Mouse (Mus musculus) cortical plate, adult 2 months (tissue): ENCODE measurements around the gene Tbccd1.

Experiments used
- CTCF ChIP-seq: fragments of 200-500 bp; IDR thresholded peaks from 2 replicates; pipeline ENCODE4 v1.5.1; 2011; ENCODE audit warnings: mild to moderate bottlenecking, control low read depth, low read length; ENCODE audit not compliant: insufficient read depth; ENCODE audit errors: extremely low read depth
- POLR2A ChIP-seq: fragments of 200-500 bp; IDR thresholded peaks from 2 replicates; pipeline ENCODE4 v1.6.1; 2011; ENCODE audit warnings: mild to moderate bottlenecking, low read length, control low read depth; ENCODE audit not compliant: insufficient read depth; ENCODE audit errors: extremely low read depth

DNA sequence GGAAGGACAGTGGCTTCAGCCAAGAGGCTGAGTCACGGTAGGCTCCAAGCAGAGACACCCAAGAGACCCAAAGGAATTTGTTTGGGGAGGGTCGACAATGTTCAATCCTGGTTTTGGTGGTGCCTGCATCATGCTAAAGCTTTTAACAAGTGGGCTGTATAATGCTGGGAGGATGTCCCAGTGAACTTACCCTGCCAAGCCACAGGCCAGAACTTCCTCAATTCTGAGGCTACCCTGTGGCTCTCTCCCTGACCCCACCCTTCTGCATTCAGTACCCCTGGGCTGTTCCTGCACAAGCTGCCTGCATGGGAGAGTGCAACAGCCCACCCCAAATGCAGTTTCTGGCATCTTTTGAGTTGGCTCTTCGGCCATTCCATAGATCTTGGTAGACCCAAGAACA, 58.9 kb downstream of the Tbccd1 start:
- no peak for TF ChIP-seq CTCF
- no peak for TF ChIP-seq POLR2A
